Mouse (Mus musculus) kidney, adult 8-10 months (tissue): ENCODE data around the gene H1fnt.

Source experiments
- DNase-seq, 2 experiments: peaks; one replicate each; pipeline ENCODE4 v3.0.0; 2022

Gene H1fnt

DNA sequence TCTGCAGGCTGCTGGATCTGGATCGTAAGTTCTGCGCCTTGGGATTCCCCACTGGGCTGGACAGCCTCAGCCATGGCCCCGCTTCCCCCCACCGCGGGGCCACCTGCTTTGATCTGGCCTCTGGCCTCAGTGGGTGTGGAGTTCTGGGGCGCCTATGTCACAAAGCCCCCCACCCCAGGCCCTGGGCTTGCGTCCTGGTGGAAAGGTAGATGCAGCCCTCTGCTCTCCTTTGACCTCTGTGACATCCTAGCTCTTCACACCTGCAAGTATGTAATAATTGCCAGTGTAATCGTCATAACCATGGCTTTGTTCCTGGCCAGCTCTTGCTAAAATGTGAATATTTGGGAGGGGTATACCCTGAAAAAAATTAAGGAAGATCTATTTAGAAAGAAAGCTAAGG is at the start of gene H1fnt:
Gene H1fnt, minus strand, starts transcription at position 101 of the 400 bp plus-strand sequence.
- DNase-seq = no peak

DNA sequence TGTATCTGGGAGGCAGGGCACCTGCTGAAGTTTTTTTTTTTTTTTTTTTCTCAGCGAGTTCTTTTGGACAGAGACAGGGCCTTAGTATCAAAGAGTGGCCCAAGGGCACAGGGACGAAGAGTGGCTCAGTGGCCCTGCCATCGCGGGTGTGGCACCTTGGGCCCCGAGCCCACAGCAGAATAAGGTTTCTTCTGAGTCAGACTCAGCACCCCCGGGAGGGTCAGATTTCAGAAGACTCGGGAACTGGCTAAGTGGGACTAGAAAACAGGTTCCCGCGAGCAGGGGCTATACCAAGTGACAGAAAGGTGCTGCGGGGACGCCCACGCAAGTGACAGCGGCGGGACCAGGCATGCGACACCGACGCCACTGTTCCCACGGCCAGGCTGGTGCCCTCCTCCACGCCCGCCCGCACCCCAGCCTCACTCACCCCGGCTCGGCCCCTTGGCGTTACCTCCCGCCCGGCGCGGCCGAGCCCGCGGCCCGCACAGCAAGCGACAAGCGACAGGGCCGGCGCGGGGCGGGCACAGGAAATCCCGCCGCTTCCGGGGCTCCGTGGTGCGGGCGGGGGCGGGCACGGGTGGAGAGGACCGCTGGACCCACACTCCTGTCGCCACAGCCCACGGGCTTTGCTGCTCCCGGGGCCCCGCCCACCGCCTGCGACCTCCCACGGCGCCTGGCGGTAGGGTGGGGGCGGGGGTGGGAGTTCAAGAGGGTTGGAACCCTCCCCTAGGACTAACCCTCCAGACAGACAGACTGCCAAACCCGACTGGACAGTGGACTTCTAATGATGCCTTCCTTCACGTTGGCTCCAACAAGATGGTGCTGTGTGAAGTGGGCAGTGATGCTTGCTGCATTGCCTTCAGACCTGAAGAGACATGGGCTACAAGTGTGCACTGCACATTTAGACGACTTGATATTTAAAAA is 38.8 kb upstream of the H1fnt start, which contains the start of gene Zfp641:
Gene Zfp641, minus strand, starts transcription at position 534 of the 924 bp plus-strand sequence.
- peak; percentile 14 to 28 for DNase-seq

DNA sequence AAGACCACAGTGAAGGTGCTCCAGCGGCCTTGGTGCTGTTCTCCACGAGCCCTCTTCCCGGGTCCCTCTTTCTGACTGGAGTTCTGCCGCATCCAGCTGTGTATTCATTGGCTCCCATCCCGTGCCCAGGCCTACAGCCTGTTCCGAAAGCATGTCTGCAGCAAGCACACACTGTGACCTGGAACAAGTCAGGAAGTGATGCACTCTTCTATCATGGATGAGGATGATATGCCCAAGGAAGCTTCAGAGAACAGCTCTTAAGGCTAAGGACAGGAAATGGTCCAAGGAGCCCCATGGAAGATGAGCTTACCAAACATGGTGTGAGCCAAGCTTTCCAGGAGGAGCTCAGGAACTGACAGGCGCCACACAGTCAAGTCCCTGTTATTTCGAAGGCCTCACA is 36.6 kb upstream of the H1fnt start:
- no peak for DNase-seq

DNA sequence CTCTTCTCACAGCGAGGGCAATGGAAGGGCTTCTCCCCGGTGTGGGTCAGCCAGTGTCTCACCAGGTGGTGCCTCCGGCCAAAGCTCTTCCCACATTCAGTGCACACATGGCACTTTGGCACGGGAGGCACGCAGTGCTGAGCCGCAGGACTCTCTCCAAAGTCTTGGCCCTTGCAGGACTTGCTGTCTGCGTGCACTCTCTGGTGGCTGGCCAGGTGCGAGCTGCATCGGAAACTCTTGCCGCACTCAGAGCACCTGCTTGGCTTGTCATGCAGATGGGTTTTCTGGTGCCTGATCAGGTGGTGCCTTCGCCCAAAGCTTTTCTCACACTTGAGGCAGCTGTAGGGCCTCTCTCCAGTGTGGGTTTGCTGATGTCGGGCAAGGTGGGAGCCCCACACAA is 31.5 kb upstream of the H1fnt start:
- DNase-seq = peak; percentile 26 to 51

DNA sequence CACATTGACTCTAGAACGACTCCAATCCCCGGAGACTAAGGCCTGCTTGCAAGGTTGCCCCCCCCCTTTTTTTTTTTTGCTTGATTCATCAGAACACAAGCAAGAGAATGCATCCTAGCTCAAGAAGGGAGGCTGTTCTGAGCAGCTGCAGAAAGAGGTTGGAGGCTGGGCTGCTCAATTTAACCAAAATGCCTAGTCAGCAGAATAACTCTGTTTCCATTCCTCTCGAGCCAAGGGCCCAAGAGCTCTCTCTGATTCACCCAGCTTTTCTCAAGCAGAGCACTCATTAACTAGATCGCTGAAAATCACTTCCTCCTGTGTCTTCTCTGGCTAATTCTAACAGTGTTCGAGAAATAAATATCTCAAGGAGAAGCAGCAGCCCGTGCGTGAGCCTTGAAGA is 29.3 kb upstream of the H1fnt start:
- DNase-seq = peak; percentile 42 to 48

DNA sequence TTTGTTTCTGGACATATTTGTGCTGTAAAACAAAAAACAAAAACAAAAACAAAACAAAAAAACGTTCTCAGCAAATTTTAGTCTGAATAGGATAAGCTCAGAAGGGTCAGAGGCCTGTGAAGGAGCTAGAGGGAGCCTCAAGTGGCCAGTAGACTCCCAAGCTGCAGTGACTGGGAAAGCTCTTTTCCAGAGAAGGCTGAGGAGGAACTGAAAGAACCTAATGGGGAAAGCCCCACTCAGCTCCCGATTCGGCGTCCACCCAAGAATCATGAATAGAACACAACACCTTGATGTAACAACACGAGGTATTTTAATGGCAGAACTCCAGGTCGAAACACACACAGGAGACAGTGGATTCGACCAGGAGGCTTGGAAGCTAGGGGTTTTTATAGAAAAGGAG is 683 bp upstream of the H1fnt start:
- DNase-seq = no peak

DNA sequence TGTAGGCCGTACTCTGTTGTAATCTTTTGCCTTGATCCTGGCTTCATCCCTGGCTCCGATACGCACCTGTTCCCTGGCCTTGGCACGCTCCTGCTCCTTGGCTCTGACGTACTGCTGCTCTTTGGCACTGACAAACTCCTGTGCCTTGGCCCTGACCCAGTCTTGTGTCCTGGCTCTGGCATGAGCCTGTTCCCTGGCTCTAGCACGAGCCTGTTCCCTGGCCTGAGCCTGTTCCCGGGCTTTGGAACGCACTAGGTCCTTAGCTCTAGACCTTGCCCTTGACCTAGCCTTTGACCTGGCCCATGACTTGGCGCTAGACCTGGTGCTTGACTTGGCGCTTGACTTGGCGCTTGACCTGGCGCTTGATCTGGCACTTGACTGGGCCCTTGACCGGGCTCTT is 822 bp downstream of the H1fnt start:
- DNase-seq = peak; percentile 85 to 90

DNA sequence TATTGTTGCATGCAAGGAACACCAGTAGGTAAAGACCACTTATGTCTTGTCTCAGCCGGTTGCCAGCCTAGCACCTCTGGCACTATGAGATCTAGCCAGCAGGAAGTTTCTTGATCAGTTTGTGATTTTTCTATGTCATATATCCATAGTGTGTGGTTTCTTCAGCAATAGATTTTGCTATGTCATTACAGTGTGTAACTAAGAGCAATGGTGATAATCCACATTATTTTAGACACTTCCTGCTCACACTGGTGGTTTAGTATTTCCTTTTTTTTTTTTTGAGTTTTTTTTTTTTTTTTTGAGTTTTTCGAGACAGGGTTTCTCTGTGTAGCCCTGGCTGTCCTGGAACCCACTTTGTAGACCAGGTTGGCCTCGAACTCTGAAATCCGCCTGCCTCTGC is 21.7 kb downstream of the H1fnt start:
- no peak for DNase-seq

DNA sequence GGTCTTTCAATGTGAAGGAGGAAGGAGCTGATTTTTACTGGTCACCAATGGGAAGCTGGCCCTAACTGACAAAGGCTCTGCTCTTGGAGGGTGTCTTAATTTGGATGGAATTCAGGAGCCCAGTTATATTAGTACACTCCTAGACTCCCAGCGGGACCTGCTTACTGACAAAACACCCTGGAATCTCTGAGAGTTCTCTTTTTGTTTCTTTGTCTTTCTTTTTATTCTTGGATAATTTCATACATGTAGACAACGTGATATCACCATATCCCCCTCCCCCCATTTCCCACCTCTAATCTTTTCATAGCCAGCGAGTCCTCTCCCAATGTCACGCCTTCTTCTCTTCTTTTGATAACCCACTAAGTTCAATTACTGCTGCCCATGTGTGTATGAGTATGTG is 22.7 kb downstream of the H1fnt start, which contains the start of gene Olfr286:
Gene Olfr286, minus strand, starts transcription at position 101 of the 400 bp plus-strand sequence.
- DNase-seq = no peak

DNA sequence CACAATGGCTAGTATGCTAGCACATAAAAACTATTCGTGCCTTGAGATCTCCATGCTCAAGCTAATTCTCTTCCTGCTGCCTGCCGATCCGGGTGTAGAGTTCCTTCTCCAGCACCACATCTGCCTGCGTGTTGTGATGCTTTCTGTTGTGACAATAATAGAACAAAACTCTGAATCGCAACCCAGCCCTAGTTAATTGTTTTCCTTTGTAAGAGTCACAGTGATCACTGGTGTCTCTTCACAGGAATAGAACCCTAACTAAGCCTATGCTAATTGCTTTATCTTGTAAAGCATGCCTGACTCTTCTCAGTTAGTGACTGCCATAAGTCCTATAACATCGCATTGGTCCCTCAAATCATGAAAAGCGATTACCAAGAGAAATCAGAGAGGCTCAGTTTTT is 31.0 kb downstream of the H1fnt start:
- DNase-seq = no peak

DNA sequence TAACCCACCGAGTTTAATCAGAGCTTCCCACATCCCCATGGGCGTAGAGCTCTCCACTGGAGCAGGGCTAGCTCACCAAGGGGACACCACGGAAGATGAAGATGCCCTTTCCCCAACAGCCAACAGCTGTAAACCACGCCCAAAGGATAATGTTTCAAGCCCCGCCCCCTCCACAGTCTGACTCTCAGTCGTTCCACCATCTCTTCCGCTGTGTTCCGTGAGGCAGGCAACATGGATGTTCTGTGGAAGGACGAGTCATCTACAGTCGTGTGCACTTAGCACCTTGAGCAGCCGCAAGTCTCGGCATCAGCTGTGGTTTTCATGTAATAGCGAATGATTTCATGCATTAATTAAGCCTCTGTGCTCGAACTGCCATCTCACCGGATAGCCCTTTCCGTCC is 31.5 kb downstream of the H1fnt start:
- no peak for DNase-seq

DNA sequence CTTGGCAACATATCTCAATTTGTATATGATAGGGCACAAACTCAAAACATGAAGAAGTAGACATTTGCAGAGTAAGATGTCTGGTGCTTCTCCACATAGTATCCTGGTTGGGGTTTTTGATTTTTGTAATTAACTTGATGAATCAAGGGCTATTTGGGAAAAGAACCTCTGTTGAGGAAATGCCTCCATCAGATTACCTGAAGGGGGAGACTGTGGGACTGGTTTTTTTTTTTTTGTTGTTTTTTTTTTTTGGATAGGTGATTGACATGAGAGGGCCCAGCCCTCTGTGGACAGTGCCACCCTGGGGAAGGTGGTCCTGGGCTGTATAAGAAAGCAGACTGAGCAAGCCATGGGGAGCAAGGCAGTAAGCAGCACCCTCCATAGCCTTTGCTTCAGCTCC is 34.7 kb downstream of the H1fnt start:
- DNase-seq = no peak

DNA sequence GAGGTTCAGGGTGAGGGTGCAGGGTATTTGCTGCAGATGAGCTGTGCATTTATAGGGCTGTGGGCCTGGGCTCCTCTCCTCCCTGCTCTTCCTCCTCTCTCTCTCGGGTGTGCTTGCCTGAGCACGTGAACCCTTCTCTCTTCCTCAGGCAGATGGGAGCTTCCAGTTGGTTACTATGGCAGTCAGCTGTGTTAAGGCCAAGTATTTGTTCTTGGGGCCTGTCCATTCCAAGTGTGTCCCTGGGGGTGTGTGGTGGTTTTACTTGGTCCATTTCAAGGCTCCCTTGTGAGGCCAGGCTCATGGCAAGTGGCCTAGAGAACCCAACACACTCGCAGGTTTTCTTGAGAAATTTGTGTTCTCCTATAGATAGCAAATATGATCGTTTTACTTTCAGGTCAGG is 36.2 kb downstream of the H1fnt start, which contains the start of the genes Gm44579 and Olfr287:
Gene Gm44579, minus strand, starts transcription at position 101 of the 400 bp plus-strand sequence.
Gene Olfr287, minus strand, starts transcription at position 180 of the 400 bp plus-strand sequence.
- DNase-seq = no peak

DNA sequence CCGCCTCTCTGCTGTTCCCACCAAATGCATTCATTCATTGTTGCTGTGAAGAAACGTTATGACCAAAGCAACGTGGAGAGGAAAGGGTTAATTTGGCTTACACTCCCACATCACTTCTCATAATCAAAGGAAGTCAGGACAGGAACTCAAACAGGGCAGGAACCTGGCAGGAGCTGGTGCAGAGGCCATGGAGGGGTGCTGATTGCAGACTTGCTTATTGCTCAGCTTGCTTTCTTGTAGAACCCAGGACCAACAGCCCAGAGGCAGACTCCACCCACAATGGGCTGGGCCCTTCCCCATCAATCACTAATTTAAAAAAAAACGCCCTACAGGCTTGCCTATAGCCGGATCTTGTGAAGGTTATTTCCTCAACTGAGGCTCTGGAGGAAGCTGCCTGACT is 43.0 kb downstream of the H1fnt start:
- DNase-seq = no peak

DNA sequence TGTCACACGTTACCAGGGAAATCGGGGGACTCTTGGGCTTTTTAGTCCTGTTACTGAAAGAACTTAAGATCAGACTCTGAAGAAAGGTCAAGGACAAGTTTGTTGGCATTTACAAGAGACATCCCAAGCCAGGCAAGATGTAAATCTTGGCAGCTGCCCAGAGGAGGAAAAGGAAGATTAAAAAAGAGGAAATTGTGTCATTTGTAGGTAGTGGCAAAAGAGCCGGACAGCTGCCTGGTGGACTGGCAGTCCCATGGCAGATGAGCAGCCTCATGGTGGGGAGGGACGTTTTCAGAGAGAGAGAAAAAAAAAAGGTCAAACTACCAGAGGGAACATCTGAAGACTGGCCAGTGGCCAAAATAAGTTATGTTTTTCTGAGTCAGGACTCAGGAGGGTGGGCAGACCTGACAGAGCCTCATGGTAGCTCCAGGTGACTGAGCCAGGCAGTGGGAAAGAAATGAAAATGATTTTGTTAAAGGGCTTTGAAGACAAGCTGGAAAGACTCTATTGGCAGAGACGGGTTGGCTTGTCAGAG is 43.7 kb downstream of the H1fnt start:
- peak; percentile 4 to 15 for DNase-seq

DNA sequence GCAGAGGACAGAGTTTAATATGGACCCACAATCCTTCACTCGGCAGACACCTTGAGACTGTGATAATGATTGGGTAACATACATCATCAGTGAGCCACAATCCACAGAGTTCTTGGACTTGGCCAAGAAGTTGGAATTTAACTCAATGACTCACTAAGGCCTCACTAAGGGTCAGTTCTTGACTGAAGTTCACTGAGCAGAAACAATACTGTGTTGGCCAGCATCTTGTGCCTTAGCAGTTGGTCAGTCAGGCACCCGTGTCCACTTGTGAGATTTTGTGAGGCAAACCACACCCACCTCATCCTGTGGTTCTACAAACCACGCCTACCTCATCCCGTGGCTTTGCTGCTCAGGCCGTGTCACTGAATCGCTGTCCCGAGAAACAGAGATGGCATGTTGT is 47.4 kb downstream of the H1fnt start:
- DNase-seq = peak; percentile 57 to 77
